Mouse (Mus musculus) heart, embryonic 12.5 days (tissue): ENCODE results near the gene 1600012H06Rik. TPM values are rescaled to one million over a fixed set of nuclear protein-coding genes. Genes with fewer than 3 reads are reported as not detected.
"Not testable (repeated sequence)": the region's sequence is repeated elsewhere in the genome, so short reads cannot be mapped to it uniquely, and the experiment has no call there.

Experiments used
- ATAC-seq: fragments of 200-750 bp; cut with Nextera tagmentation; 2 replicates; pipeline ENCODE4 v1.8.0; 2017; ENCODE audit warnings: moderate TSS enrichment, moderate library complexity; ENCODE audit not compliant: insufficient number of reproducible peaks, low FRiP score
- H3K27ac ChIP-seq: fragments of 300-500 bp; sonication (generic); 2 replicates; pipeline ENCODE4 v1.5.1; 2016; ENCODE audit warnings: mild to moderate bottlenecking, moderate library complexity; ENCODE audit not compliant: poor library complexity, severe bottlenecking
- H3K27me3 ChIP-seq: fragments of 300-500 bp; sonication (generic); replicated peaks from 2 replicates; pipeline ENCODE4 v1.6.1; 2016; ENCODE audit warnings: mild to moderate bottlenecking, moderate library complexity
- H3K36me3 ChIP-seq: fragments of 300-500 bp; sonication (generic); 2 replicates; pipeline ENCODE4 v1.6.1; 2016; ENCODE audit warnings: mild to moderate bottlenecking, moderate library complexity
- H3K4me1 ChIP-seq: fragments of 300-500 bp; sonication (generic); replicated peaks from 2 replicates; pipeline ENCODE4 v1.6.1; 2016; ENCODE audit warnings: mild to moderate bottlenecking
- H3K4me2 ChIP-seq: fragments of 300-500 bp; sonication (generic); 2 replicates; pipeline ENCODE4 v1.6.1; 2016; ENCODE audit warnings: mild to moderate bottlenecking, moderate library complexity
- H3K4me3 ChIP-seq: fragments of 300-500 bp; sonication (generic); 2 replicates; pipeline ENCODE4 v1.5.1; 2016; ENCODE audit warnings: mild to moderate bottlenecking
- H3K9ac ChIP-seq: fragments of 300-500 bp; sonication (generic); 2 replicates; pipeline ENCODE4 v1.6.1; 2016; ENCODE audit warnings: mild to moderate bottlenecking, moderate library complexity
- H3K9me3 ChIP-seq: fragments of 300-500 bp; sonication (generic); replicated peaks from 2 replicates; pipeline ENCODE4 v1.6.1; 2016; ENCODE audit warnings: mild to moderate bottlenecking, moderate library complexity
- WGBS: fragments of 180-500 bp; shearing (Covaris S2); methylation state at CpG from one replicate; pipeline ENCODE4 v1.1.7; 2016; 5-methylcytosine and 5-hydroxymethylcytosine counted together
- polyA plus RNA-seq: library from polyadenylated mRNA; unstranded; fragments of >200 nt; fragmentation: Nextera tagmentation; extraction: Ambion mirVana; gene quantifications from 2 replicates; pipeline ENCODE4 v1.2.1, GENCODE M21; 2016

1600012H06Rik gene
- polyA plus RNA-seq, 1 experiment from 2014 or later = 37.1 TPM

DNA sequence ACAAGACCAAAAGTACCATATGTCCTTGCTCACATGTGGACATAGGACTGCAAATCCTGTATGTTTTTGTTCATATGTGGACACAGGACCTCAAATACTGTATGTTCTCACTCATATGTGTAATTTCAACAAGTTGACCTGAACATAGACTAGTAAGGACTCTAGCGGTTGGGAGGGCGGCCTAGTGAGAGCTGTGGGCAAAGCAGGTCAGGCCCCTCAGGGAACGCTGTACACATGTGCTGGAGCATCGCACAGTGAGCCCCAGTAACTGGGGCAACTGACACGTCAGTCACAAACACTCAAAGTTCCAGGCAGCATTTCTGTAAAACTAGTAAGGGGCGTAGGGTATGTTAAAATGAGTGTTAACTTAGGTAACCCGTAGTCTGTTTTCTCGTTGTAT lies 30.0 kb upstream of the 1600012H06Rik start:
- Histone ChIP-seq H3K9ac (no peak overlapping the region), H3K4me1 (no peaks in the 10 kb centered on the region), H3K27me3 (0 out of 2 replicates have a peak, but pooled peaks cover 3% of the 10 kb centered on the region), H3K27ac (no peak overlapping the region), H3K36me3 (no peaks in the 10 kb centered on the region), H3K4me2 (no peak overlapping the region), H3K4me3 (no peak overlapping the region), H3K9me3 (no peaks in the 10 kb centered on the region)
- WGBS = 84% methylated on average over 8 of the region's 8 CpGs
- ATAC-seq = no peak

DNA sequence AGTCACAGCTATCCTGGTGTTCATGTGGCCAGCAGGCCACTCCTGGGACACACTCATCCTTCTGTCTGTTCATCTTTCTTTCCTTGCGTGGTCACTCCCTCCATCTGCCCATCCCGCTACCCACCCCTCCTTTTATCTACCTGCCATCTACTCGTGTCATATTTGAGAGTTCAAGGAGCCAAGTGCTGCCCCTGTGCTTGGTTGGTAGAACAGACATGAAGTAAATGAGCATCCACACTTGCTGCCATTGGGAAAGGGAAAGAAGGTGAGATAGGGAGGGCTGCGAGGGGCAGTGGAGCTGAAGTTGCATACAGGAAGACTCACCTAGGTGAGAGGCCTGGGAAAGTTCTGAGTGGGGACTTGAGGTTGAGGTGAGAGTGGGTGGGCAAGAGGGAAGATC lies 28.6 kb upstream of the 1600012H06Rik start:
- H3K27me3 ChIP-seq = peaks cover 6% of the 10 kb centered on the region; the same call in 1 of the 2 replicates
- ATAC-seq = no peak
- no peak overlapping the region for H3K4me3 ChIP-seq
- H3K27ac ChIP-seq = no peak overlapping the region
- H3K9ac ChIP-seq = no peak overlapping the region
- H3K36me3 ChIP-seq = no peaks in the 10 kb centered on the region
- no peaks in the 10 kb centered on the region for H3K9me3 ChIP-seq
- H3K4me1 ChIP-seq = no peaks in the 10 kb centered on the region
- 79% methylated on average over 4 of the region's 4 CpGs for WGBS
- H3K4me2 ChIP-seq = no peak overlapping the region

DNA sequence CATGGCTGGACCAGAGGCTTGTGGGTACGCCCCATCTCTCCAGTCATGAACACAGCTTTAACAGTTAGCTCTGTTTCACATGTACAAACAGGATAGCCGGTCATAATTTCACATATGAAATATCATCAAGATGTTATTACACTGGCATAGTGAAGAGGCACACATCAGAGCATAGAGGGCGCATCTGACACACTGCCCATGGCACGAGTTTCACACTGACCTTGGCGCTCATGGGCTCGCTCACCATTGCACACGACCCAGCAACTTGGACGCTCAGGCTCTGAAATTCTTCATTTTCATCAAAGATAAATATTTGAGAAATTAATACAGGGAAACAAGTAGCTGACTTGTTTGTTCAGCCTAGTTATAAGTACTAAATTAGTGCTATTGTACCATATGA lies 25.1 kb upstream of the 1600012H06Rik start:
- Histone ChIP-seq H3K9ac (no peak overlapping the region), H3K27ac (no peak overlapping the region), H3K27me3 (peaks cover 11% of the 10 kb centered on the region), H3K4me1 (no peaks in the 10 kb centered on the region), H3K4me2 (no peak overlapping the region), H3K4me3 (no peak overlapping the region), H3K36me3 (no peaks in the 10 kb centered on the region), H3K9me3 (no peaks in the 10 kb centered on the region)
- ATAC-seq = no peak
- WGBS = 85% methylated on average over 8 of the region's 8 CpGs

DNA sequence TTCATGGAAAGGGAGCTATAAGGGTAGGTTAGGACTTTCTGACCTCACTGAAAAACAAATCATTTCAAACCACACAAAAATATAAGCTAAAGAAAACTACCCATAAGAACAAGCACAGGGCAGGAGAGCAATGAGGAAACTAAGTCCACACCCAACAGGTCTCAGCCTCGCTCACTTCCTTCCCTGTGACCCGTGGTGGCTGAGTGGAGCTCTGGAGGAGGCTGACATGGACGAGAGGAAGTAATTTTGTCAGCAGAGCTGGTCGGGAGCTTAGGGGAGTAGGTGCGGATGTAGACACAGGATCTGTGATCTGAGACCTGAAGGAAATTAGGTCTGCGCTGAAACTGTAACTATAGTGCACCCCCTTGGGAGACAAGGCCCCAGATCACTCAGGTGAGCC lies 21.4 kb upstream of the 1600012H06Rik start:
- Histone ChIP-seq H3K36me3 (no peaks in the 10 kb centered on the region), H3K4me1 (no peaks in the 10 kb centered on the region), H3K27ac (no peak overlapping the region), H3K27me3 (peaks cover 11% of the 10 kb centered on the region), H3K9ac (no peak overlapping the region), H3K4me2 (no peak overlapping the region), H3K4me3 (no peak overlapping the region), H3K9me3 (no peaks in the 10 kb centered on the region)
- no peak for ATAC-seq
- WGBS = 56% methylated on average over 6 of the region's 6 CpGs

DNA sequence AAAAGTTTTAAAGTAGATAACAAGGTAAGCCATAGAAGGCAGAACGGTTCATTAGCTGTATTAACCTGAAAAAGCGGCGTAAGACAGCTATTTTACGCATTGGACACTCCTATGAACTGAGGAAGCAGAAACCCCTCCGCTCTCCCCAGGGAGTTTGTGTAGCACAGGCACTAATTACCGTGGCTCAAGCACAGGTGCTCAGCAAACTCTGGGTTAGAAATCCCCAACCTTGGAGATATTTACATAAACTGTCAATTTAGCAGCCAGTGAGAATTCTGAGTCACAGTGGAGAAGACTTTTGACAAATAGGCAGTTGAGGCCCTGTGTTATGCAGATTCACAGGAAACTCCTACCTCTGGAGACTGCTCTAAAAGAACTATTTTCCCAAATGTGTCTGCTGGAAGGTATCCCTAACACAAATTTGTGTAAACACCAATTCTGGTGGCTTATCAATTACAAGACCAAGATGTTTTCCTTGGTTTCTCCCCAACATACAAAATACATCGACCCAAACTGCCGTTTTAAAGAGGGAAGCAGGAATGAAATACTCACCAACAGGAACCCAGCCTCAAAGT lies 15.3 kb upstream of the 1600012H06Rik start:
- no peak for ATAC-seq
- Histone ChIP-seq H3K27ac (no peak overlapping the region), H3K4me1 (no peaks in the 10 kb centered on the region), H3K9ac (no peak overlapping the region), H3K9me3 (no peaks in the 10 kb centered on the region), H3K36me3 (no peaks in the 10 kb centered on the region), H3K4me3 (no peak overlapping the region), H3K4me2 (no peak overlapping the region), H3K27me3 (no peaks in the 10 kb centered on the region)
- 81% methylated on average over 8 of the region's 8 CpGs for WGBS

DNA sequence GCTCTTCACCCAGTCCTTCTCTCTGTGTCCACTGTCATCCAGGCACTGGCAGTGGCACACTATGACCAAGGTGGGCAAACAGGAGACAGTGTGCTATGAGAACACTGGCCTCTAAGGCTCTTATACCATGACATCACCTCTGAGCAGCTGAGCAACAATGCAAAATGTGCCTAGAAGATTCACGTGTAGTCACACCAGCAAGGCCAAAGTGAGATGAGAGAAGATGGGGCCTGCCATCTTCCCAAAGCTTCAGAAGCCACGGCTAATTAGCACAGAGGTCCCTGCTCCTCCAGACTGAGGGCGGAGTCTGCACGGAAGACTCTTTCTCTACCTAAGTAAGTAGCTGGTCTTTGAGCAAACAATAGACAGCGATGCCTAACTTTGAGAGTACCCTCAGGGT lies 14.4 kb upstream of the 1600012H06Rik start:
- H3K4me2 ChIP-seq = no peak overlapping the region
- H3K9me3 ChIP-seq = no peaks in the 10 kb centered on the region
- H3K27me3 ChIP-seq = no peaks in the 10 kb centered on the region
- no peak overlapping the region for H3K4me3 ChIP-seq
- no peaks in the 10 kb centered on the region for H3K4me1 ChIP-seq
- H3K9ac ChIP-seq = no peak overlapping the region
- no peaks in the 10 kb centered on the region for H3K36me3 ChIP-seq
- 74% methylated on average over 5 of the region's 5 CpGs for WGBS
- H3K27ac ChIP-seq = no peak overlapping the region
- ATAC-seq = no peak

DNA sequence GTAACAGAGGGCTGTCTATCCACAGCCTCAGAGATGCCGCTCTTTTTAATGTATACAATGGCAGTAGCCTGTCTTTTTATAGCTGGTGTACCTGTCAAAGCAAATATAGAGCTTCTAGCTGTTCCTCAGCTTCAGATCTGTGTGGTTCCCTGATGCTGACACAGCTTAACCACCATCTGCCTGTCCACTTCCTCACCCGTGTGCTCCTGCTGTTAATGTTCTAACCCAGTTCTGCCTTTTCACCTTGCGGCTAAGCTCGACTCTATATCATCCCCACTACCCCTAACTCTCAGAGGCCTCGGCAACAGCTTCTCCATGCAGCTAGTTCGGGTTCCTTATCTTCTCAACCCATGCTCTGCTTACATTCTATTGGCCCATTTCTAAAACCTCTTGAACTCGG lies 12.3 kb upstream of the 1600012H06Rik start:
- WGBS = 67% methylated on average over 7 of the region's 7 CpGs
- Histone ChIP-seq H3K4me2 (no peak overlapping the region), H3K4me3 (no peak overlapping the region), H3K27me3 (no peaks in the 10 kb centered on the region), H3K27ac (no peak overlapping the region), H3K9me3 (no peaks in the 10 kb centered on the region), H3K4me1 (no peaks in the 10 kb centered on the region), H3K9ac (no peak overlapping the region), H3K36me3 (no peaks in the 10 kb centered on the region)
- ATAC-seq = no peak

DNA sequence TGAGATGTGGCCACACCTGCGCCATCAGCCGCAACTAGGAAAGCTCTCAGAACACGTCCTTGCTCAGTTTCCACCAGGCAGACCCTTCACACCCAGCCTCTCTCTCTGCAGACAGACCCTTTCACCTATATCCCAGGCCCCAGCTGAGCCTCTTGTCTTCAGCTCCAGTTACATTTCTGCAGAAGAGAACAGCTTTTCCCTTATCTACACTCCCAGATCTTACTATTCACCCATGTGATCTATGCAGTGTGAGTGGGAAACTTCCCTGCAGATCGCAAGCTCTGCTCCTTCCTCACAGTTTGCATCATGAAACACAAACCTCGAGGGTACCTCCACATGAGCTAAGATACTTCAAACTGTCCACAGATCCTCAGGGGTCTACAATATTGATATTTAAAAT lies 11.5 kb upstream of the 1600012H06Rik start:
- no peak overlapping the region for H3K27ac ChIP-seq
- no peak overlapping the region for H3K4me3 ChIP-seq
- no peaks in the 10 kb centered on the region for H3K9me3 ChIP-seq
- H3K36me3 ChIP-seq = no peaks in the 10 kb centered on the region
- H3K4me1 ChIP-seq = no peaks in the 10 kb centered on the region
- 75% methylated on average over 5 of the region's 5 CpGs for WGBS
- no peaks in the 10 kb centered on the region for H3K27me3 ChIP-seq
- ATAC-seq = no peak
- H3K9ac ChIP-seq = no peak overlapping the region
- no peak overlapping the region for H3K4me2 ChIP-seq

DNA sequence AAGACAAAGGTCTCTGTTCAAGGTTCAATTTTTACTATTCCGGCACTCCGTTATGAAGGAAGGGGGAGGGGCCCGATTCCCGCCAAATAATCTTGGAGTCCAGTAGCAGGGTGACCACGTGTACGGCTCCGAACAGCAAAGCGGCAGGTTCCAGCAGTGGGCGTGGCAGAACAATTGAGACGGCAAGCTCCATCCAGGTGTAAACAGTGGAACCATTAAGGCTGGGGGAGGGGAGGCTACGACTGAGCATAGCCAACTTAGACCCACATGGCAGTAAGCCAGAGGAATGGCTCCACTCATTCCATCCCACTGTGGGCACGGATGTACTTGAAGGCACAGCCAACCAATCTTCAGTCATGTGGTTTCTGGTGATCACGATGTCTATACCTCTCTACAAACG lies 7.7 kb upstream of the 1600012H06Rik start:
- H3K4me2 ChIP-seq, H3K27me3 ChIP-seq, H3K4me3 ChIP-seq, H3K27ac ChIP-seq, ATAC-seq, H3K36me3 ChIP-seq, H3K9me3 ChIP-seq, H3K9ac ChIP-seq, H3K4me1 ChIP-seq: not testable (repeated sequence)
- WGBS = 81% methylated on average over 14 of the region's 14 CpGs

DNA sequence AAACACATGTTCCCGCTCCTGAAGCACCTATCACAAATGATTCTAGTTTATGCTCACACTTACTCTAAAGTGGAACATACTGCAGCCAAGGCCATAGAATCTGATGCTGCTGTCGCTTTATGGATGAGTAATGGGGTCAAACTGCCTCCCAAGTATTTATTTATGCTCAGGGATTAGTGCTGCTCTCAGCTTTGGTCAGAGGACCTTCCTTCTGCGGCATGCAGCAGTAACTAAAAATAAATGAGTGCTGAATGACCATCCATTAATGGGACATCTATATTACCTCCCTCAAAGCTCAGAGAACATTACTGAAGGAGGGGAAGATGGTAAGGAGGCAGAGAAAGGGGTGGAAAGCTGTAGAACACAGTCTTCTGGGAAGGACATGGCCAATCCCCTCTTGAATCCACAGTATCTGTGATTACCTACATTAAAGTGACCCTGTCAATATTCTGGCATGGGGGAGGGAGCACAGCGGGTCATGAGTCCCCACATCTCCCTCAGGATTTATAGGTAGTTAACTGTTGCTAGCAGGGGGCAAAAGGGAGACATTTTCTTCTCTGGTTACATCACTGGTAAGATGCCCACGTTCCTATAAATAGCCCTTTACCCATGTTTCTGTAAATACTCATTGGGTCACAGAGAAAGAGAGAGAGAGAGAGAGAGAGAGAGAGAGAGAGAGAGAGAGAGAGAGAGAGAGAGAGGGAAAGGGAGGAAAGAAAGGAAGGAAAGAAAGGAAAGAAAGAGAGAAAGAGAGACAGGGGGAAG lies 7.0 kb upstream of the 1600012H06Rik start:
- no peak overlapping the region for H3K9ac ChIP-seq
- H3K36me3 ChIP-seq = no peaks in the 10 kb centered on the region
- no peaks in the 10 kb centered on the region for H3K27me3 ChIP-seq
- no peak for ATAC-seq
- H3K9me3 ChIP-seq = no peaks in the 10 kb centered on the region
- H3K4me1 ChIP-seq = no peaks in the 10 kb centered on the region
- H3K4me2 ChIP-seq = no peak overlapping the region
- WGBS = 60% methylated on average over 5 of the region's 5 CpGs
- H3K27ac ChIP-seq = no peak overlapping the region
- H3K4me3 ChIP-seq = no peak overlapping the region

DNA sequence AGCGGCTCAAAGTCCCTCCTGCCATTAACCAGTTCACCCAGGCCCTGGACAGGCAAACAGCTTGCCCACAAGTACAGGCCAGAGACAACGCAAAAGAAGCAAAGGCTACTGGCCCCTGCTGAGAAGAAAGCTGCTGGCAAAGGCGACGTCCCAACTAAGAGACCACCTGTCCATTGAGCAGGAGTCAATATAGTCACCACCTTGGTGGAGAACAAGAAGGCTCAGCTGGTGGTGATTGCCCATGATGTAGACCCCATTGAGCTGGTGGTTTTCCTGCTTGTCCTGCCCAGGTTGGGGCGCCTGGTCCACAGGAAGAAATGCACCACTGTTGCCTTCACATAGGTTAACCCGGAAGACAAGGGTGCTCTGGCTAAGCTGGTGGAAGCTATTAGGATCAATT lies 803 bp upstream of the 1600012H06Rik start:
- H3K9me3 ChIP-seq, H3K27ac ChIP-seq, H3K27me3 ChIP-seq, ATAC-seq: not testable (repeated sequence)
- Histone ChIP-seq H3K9ac (peak overlapping the region; percentile 92), H3K4me3 (peak overlapping the region; percentile 95), H3K36me3 (peaks cover 10% of the 10 kb centered on the region), H3K4me2 (peak overlapping the region; percentile 96), H3K4me1 (peaks cover 16% of the 10 kb centered on the region)
- WGBS = 68% methylated on average over 6 of the region's 6 CpGs

DNA sequence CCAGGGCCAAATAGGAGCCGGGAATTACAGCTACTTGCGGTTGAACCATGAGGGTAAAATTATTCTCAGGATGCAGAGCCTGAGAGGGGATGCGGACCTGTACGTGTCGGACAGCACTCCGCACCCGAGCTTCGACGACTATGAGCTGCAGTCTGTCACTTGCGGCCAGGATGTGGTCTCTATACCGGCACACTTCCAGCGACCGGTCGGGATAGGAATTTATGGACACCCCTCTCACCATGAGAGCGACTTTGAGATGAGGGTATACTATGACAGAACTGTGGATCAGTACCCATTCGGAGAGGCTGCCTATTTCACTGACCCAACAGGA lies 710 bp downstream of the 1600012H06Rik start:
- Histone ChIP-seq H3K4me1 (peaks cover 16% of the 10 kb centered on the region), H3K4me3 (peak overlapping the region; percentile 95), H3K27me3 (no peaks in the 10 kb centered on the region), H3K36me3 (peaks cover 18% of the 10 kb centered on the region), H3K27ac (peak overlapping the region; percentile 69; the same call in 1 of the 2 replicates), H3K9me3 (no peaks in the 10 kb centered on the region), H3K9ac (peak overlapping the region; percentile 92), H3K4me2 (peak overlapping the region; percentile 96)
- 16% methylated on average over 16 of the region's 16 CpGs for WGBS
- ATAC-seq = no peak
